Mouse (Mus musculus) embryonic facial prominence, embryonic 11.5 days (tissue): ENCODE results near the gene Mettl24. TPM values are rescaled to one million over a fixed set of nuclear protein-coding genes. Genes with fewer than 3 reads are reported as not detected.

Experiments used
- ATAC-seq: fragments of 200-750 bp; cut with Nextera tagmentation; replicated peaks from 2 replicates; pipeline ENCODE4 v1.8.0; 2017; ENCODE audit warnings: low read depth; ENCODE audit not compliant: insufficient number of reproducible peaks, low FRiP score, low TSS enrichment
- DNase-seq: peaks from one replicate; pipeline ENCODE4 v3.0.0-alpha.2; 2015; ENCODE audit warnings: low spot score
- H3K27ac ChIP-seq: fragments of 300-500 bp; sonication (generic); replicated peaks from 2 replicates; pipeline ENCODE4 v1.5.1; 2014; ENCODE audit warnings: mild to moderate bottlenecking, low read depth, low read length, control low read depth
- H3K27me3 ChIP-seq: fragments of 300-500 bp; sonication (generic); 2 replicates; pipeline ENCODE4 v1.6.1; 2014; ENCODE audit warnings: mild to moderate bottlenecking, low read length, moderate library complexity, mixed read lengths; ENCODE audit not compliant: control insufficient read depth, insufficient read depth
- H3K36me3 ChIP-seq: fragments of 300-500 bp; sonication (generic); replicated peaks from 2 replicates; pipeline ENCODE4 v1.6.1; 2014; ENCODE audit warnings: low read depth, mild to moderate bottlenecking, low read length, moderate library complexity, mixed read lengths; ENCODE audit not compliant: control insufficient read depth, insufficient read depth
- H3K4me1 ChIP-seq: fragments of 300-500 bp; sonication (generic); 2 replicates; pipeline ENCODE4 v1.6.1; 2014; ENCODE audit warnings: low read length, mixed read lengths; ENCODE audit not compliant: control insufficient read depth, insufficient read depth
- H3K4me2 ChIP-seq: fragments of 300-500 bp; sonication (generic); 2 replicates; pipeline ENCODE4 v1.6.1; 2014; ENCODE audit warnings: low read depth, mild to moderate bottlenecking, control low read depth, low read length, moderate library complexity
- H3K4me3 ChIP-seq: fragments of 300-500 bp; sonication (generic); 2 replicates; pipeline ENCODE4 v1.5.1; 2014; ENCODE audit warnings: low read depth, low read length, control low read depth
- H3K9ac ChIP-seq: fragments of 300-500 bp; sonication (generic); replicated peaks from 2 replicates; pipeline ENCODE4 v1.6.1; 2014; ENCODE audit warnings: mild to moderate bottlenecking, control low read depth, low read length
- H3K9me3 ChIP-seq: fragments of 300-500 bp; sonication (generic); replicated peaks from 2 replicates; pipeline ENCODE4 v1.6.1; 2016; ENCODE audit warnings: mild to moderate bottlenecking, low read length, inconsistent platforms, mixed read lengths; ENCODE audit not compliant: control insufficient read depth
- WGBS: fragments of 180-500 bp; shearing (Covaris S2); extraction: QIAGEN DNeasy Blood & Tissue Kit; methylation state at CpG from one replicate; pipeline ENCODE4 v1.1.7; 2014; 5-methylcytosine and 5-hydroxymethylcytosine counted together
- polyA plus RNA-seq: library from polyadenylated mRNA; unstranded; fragments of >200 nt; fragmentation: Nextera tagmentation; extraction: Ambion mirVana; gene quantifications from 2 replicates; pipeline ENCODE4 v1.2.1, GENCODE M21; 2014

Gene Mettl24
- polyA plus RNA-seq, 1 experiment from 2014 or later, result 0.98 TPM

DNA sequence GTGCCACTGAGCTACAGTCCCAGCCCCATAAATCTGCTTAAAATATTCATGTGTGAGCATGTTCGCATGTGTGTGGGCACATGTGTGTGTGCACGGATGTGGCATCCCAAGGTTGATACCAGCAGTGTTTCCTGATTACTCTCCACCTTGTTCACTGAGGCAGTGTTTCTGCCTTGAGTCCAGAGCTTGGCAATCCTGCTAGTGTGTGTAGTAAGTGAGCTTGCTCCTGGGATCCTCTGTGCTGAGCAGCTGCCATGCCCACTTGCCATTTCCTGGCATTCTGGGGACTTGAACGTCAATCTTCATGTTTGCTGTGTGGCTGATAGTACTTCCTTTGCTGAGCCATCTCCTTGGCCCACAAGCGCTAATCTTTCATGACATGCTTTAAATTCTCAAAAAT, 32.1 kb downstream of the Mettl24 start:
- H3K9me3 ChIP-seq, result no peaks in the 10 kb centered on the region
- WGBS, result 85% methylated on average over 4 of the region's 4 CpGs
- H3K4me2 ChIP-seq, result no peak overlapping the region
- H3K9ac ChIP-seq, result no peak overlapping the region
- DNase-seq (no peak), ATAC-seq (no peak)
- H3K4me1 ChIP-seq, result no peaks in the 10 kb centered on the region
- no peak overlapping the region for H3K27ac ChIP-seq
- H3K36me3 ChIP-seq, result no peaks in the 10 kb centered on the region
- no peaks in the 10 kb centered on the region for H3K27me3 ChIP-seq
- no peak overlapping the region for H3K4me3 ChIP-seq

DNA sequence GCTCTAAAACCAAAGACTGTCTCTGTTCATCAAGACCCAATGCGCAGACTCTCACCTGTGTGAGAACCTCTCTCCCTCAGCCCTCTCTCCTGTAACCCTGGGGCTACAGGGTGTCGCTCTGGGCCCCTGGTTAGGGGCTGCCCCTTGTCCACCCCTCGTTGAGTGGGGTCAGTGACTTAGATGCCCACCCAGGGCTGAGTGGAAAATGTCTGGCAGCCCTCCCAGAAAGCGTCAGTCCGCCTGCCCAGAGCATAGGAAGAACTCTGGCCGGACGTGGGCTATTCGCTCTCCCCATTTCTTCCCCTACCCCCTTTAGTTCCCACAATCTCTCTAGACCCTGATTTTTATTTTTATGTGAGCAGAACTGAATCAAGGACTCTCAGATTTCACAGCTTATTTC, 33.2 kb downstream of the Mettl24 start:
- no peaks in the 10 kb centered on the region for H3K9me3 ChIP-seq
- no peak overlapping the region for H3K9ac ChIP-seq
- no peaks in the 10 kb centered on the region for H3K4me1 ChIP-seq
- H3K27me3 ChIP-seq, result no peaks in the 10 kb centered on the region
- H3K27ac ChIP-seq, result no peak overlapping the region
- no peak overlapping the region for H3K4me3 ChIP-seq
- DNase-seq (no peak), ATAC-seq (no peak)
- H3K4me2 ChIP-seq, result no peak overlapping the region
- WGBS, result 81% methylated on average over 8 of the region's 8 CpGs
- no peaks in the 10 kb centered on the region for H3K36me3 ChIP-seq

DNA sequence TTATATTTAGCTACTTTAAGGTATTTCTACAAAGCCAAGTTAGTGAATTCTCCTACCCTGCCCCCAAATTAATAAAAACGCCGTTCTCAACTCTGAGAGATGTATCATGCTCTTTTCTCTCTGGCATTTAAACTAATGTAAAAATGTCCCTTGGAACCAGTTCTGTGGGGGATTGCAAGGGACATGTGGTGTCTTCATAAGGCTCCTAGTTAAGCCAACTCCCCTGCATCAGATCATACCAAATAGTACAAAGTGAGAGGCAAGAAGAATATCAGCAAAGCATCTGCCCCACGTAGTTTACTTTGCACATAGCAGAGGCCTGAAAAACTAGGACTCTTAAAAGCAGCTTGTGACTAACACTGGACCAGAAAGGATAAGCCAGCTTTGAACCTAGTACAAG, 33.6 kb downstream of the Mettl24 start:
- Histone ChIP-seq H3K4me2 (no peak overlapping the region), H3K4me3 (no peak overlapping the region), H3K27me3 (no peaks in the 10 kb centered on the region), H3K27ac (no peak overlapping the region), H3K9me3 (no peaks in the 10 kb centered on the region), H3K9ac (no peak overlapping the region), H3K36me3 (no peaks in the 10 kb centered on the region), H3K4me1 (no peaks in the 10 kb centered on the region)
- ATAC-seq (no peak), DNase-seq (no peak)
- 84% methylated on average over 3 of the region's 3 CpGs for WGBS

DNA sequence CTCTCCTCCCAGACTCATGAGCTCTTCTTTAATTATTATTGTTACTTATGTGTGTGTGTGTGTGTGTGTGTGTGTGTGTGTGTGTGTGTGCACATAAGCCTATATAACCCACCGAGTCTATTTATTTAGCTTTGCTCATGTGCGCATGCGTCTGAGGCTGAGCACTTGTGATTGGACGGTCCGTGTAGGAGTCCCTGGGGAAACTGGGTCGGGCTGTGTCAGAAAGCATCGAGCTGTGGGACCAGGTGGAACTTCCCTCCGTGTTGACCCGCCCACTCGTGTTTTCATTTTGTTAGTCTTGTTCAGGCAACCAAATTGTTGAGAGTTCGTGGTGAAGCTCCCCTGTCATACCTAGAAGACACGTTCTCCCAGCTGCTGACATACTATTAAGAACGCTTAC, 35.3 kb downstream of the Mettl24 start:
- no peak overlapping the region for H3K9ac ChIP-seq
- DNase-seq (no peak), ATAC-seq (no peak)
- H3K27me3 ChIP-seq, result no peaks in the 10 kb centered on the region
- WGBS, result 92% methylated on average over 13 of the region's 13 CpGs
- no peak overlapping the region for H3K27ac ChIP-seq
- H3K4me3 ChIP-seq, result no peak overlapping the region
- no peaks in the 10 kb centered on the region for H3K36me3 ChIP-seq
- no peak overlapping the region for H3K4me2 ChIP-seq
- H3K4me1 ChIP-seq, result no peaks in the 10 kb centered on the region
- no peaks in the 10 kb centered on the region for H3K9me3 ChIP-seq

DNA sequence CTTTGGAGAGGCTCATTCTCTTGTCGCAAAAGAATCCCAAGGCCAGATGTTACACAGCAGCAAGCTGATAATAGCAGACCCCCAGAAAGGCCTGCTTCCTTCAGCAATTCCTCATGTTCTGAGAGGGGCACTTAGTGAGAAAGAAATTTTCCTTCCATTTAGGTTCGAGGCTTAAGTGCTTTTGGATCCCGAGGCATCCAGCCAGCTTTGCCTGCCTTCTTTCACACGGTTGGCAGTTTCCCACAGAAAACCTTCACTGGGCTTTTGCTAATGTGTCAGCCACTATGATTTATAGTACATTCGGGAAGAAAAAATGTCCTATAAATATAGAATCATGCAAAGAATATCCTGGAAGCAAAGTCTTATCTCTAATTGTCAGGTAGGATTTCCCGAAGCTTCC, 36.0 kb downstream of the Mettl24 start:
- Histone ChIP-seq H3K36me3 (no peaks in the 10 kb centered on the region), H3K27ac (no peak overlapping the region), H3K9me3 (no peaks in the 10 kb centered on the region), H3K4me3 (no peak overlapping the region), H3K27me3 (no peaks in the 10 kb centered on the region), H3K9ac (no peak overlapping the region), H3K4me1 (no peaks in the 10 kb centered on the region), H3K4me2 (no peak overlapping the region)
- DNase-seq (no peak), ATAC-seq (no peak)
- WGBS, result 86% methylated on average over 6 of the region's 6 CpGs

DNA sequence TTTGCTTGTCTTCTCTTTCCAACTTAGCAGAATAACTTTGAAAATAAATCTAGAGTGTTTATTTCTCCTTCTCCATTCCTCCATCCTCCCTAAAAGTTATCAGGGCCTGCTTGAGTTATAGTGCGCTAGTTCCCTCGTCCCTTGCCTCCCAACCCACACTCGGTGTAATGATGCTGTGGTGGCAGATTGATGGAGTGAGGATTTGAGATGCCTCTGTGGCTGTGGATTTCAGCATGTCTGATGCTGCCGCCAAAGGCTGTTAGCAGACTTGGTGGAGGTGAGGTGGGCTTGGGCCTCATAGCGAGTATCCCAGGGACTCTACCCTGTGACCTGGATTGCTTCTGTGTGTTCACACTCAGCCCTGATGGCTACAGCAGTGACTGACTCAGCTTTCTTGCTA, 37.8 kb downstream of the Mettl24 start:
- Histone ChIP-seq H3K4me3 (no peak overlapping the region), H3K9ac (no peak overlapping the region), H3K9me3 (no peaks in the 10 kb centered on the region), H3K27me3 (no peaks in the 10 kb centered on the region), H3K27ac (no peak overlapping the region), H3K4me1 (no peaks in the 10 kb centered on the region), H3K4me2 (no peak overlapping the region), H3K36me3 (no peaks in the 10 kb centered on the region)
- ATAC-seq (no peak), DNase-seq (no peak)
- WGBS, result 81% methylated on average over 5 of the region's 5 CpGs

DNA sequence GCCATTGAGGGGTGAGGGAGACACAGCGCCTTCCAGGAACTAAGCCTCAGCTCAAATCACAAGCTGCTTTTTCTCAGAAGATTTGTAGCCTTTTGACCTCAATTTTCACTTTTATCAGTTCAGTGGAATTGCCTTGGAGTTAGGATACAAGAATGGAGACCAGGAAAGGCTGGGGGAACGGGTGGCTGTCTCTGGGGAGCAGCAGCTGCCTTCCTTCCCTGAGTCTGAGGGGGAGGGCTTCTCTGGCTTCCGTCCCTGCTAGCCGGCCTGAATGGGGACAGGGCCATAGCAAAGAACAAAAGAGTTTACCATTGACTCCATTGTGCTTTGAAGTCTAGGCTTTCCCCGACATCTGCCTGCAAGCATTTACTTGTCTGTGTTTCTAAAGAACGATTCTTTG, 41.3 kb downstream of the Mettl24 start:
- Histone ChIP-seq H3K4me2 (no peak overlapping the region), H3K27ac (no peak overlapping the region), H3K36me3 (no peaks in the 10 kb centered on the region), H3K4me1 (no peaks in the 10 kb centered on the region), H3K9me3 (no peaks in the 10 kb centered on the region), H3K4me3 (no peak overlapping the region), H3K27me3 (no peaks in the 10 kb centered on the region), H3K9ac (no peak overlapping the region)
- no peak for DNase-seq
- WGBS, result 30% methylated on average over 6 of the region's 6 CpGs
- no peak for ATAC-seq

DNA sequence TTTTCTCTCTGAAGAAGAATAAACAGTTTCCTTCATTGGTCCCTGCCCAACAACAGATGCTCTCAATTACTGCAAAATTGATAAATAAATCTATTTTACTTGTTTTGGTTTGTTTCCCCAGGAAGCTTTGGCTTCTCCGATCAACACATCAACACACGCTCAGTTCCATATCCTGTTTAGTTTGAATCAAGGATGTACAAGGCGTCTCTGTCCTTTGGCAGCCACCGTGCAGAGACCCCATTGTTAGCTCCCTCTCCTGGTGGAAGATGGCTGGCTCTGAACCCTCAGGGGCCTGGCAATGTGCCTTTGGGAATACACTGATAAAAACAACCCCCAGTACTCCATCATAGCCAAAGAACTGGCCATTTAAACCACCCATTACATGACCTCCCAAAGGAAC, 42.0 kb downstream of the Mettl24 start:
- Histone ChIP-seq H3K9me3 (no peaks in the 10 kb centered on the region), H3K4me2 (no peak overlapping the region), H3K9ac (no peak overlapping the region), H3K27me3 (no peaks in the 10 kb centered on the region), H3K4me1 (no peaks in the 10 kb centered on the region), H3K36me3 (no peaks in the 10 kb centered on the region), H3K27ac (no peak overlapping the region), H3K4me3 (no peak overlapping the region)
- DNase-seq (peak; percentile 18), ATAC-seq (no peak)
- 36% methylated on average over 4 of the region's 4 CpGs for WGBS

DNA sequence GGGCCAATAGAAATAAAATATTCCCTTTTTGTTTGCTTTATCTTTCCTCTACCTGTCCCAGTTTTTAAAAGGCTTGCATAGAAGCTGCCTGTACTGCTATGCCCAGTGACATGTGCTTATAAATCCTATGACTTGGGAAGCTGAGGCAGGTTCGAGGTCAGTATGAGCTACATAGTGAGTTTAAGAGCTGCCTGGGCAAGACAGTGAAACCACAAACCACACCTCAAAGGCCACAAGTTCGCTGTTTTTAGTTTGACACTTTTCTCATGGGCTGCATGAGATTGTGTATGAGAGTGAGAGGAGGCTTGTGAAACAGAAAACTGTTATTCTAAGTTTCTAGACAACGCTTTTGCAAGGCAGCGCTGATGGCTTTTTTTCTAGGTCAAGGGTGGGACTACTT, 42.4 kb downstream of the Mettl24 start:
- H3K4me1 ChIP-seq, result no peaks in the 10 kb centered on the region
- H3K4me2 ChIP-seq, result no peak overlapping the region
- ATAC-seq (no peak), DNase-seq (no peak)
- H3K9ac ChIP-seq, result no peak overlapping the region
- H3K4me3 ChIP-seq, result no peak overlapping the region
- H3K27ac ChIP-seq, result no peak overlapping the region
- WGBS, result 77% methylated on average over 4 of the region's 4 CpGs
- H3K36me3 ChIP-seq, result no peaks in the 10 kb centered on the region
- H3K27me3 ChIP-seq, result no peaks in the 10 kb centered on the region
- H3K9me3 ChIP-seq, result no peaks in the 10 kb centered on the region
